Mouse (Mus musculus) stomach, embryonic 14.5 days (tissue): ENCODE data around the gene M1ap. TPM values are rescaled to one million over a fixed set of nuclear protein-coding genes. Genes with fewer than 3 reads are reported as not detected.

Experiments
- ATAC-seq: fragments of 200-750 bp; cut with Nextera tagmentation; 2 replicates; pipeline ENCODE4 v1.8.0; 2017; ENCODE audit warnings: low read depth, moderate TSS enrichment; ENCODE audit not compliant: insufficient number of reproducible peaks, insufficient read depth, low FRiP score
- H3K27ac ChIP-seq: fragments of 300-500 bp; sonication (generic); 2 replicates; pipeline ENCODE4 v1.5.1; 2014; ENCODE audit warnings: mild to moderate bottlenecking, low read length, moderate library complexity, mixed read lengths
- H3K27me3 ChIP-seq: fragments of 300-500 bp; sonication (generic); 2 replicates; pipeline ENCODE4 v1.6.1; 2014; ENCODE audit warnings: low read length, control low read depth, mixed read lengths; ENCODE audit not compliant: control insufficient read depth, insufficient read depth
- H3K36me3 ChIP-seq: fragments of 300-500 bp; sonication (generic); 2 replicates; pipeline ENCODE4 v1.6.1; 2014; ENCODE audit warnings: mild to moderate bottlenecking, control low read depth, low read length, moderate library complexity, mixed read lengths; ENCODE audit not compliant: control insufficient read depth, insufficient read depth
- H3K4me1 ChIP-seq: fragments of 300-500 bp; sonication (generic); 2 replicates; pipeline ENCODE4 v1.6.1; 2014; ENCODE audit warnings: low read length, control low read depth, mixed read lengths; ENCODE audit not compliant: control insufficient read depth, insufficient read depth
- H3K4me2 ChIP-seq: fragments of 300-500 bp; sonication (generic); replicated peaks from 2 replicates; pipeline ENCODE4 v1.6.1; 2014; ENCODE audit warnings: low read depth, low read length, control low read depth
- H3K4me3 ChIP-seq: fragments of 300-500 bp; sonication (generic); 2 replicates; pipeline ENCODE4 v1.5.1; 2014; ENCODE audit warnings: low read depth, low read length, control low read depth
- H3K9ac ChIP-seq: fragments of 300-500 bp; sonication (generic); replicated peaks from 2 replicates; pipeline ENCODE4 v1.6.1; 2014; ENCODE audit warnings: low read depth, mild to moderate bottlenecking, control low read depth, low read length, moderate library complexity, mixed read lengths
- H3K9me3 ChIP-seq: fragments of 300-500 bp; sonication (generic); 2 replicates; pipeline ENCODE4 v1.6.1; 2016; ENCODE audit warnings: low read depth, low read length, control low read depth; ENCODE audit not compliant: control insufficient read depth
- WGBS: fragments of 180-500 bp; shearing (Covaris S2); extraction: QIAGEN DNeasy Blood & Tissue Kit; methylation state at CpG from one replicate; pipeline ENCODE4 v1.1.7; 2014; 5-methylcytosine and 5-hydroxymethylcytosine counted together
- polyA plus RNA-seq: library from polyadenylated mRNA; unstranded; fragments of >200 nt; fragmentation: Nextera tagmentation; extraction: Ambion mirVana; gene quantifications from 2 replicates; pipeline ENCODE4 v1.2.1, GENCODE M21; 2014

Gene M1ap
- polyA plus RNA-seq, 1 experiment from 2014 or later: 0.35 TPM

GRCm38 (mm10) chr6:83015749-83016148, 69.0 kb downstream of the M1ap start:
- H3K4me2 ChIP-seq: no peak overlapping the region
- 98% methylated on average over 2 of the region's 2 CpGs for WGBS
- H3K4me3 ChIP-seq: no peak overlapping the region
- no peaks in the 10 kb centered on the region for H3K4me1 ChIP-seq
- no peak overlapping the region for H3K27ac ChIP-seq
- H3K36me3 ChIP-seq: no peaks in the 10 kb centered on the region
- no peak overlapping the region for H3K9ac ChIP-seq
- no peaks in the 10 kb centered on the region for H3K9me3 ChIP-seq
- H3K27me3 ChIP-seq: no peaks in the 10 kb centered on the region
- no peak for ATAC-seq

GRCm38 (mm10) chr6:83017190-83017589, 70.5 kb downstream of the M1ap start:
- 66% methylated on average over 3 of the region's 3 CpGs for WGBS
- H3K27me3 ChIP-seq: no peaks in the 10 kb centered on the region
- no peak overlapping the region for H3K9ac ChIP-seq
- no peak for ATAC-seq
- H3K4me1 ChIP-seq: no peaks in the 10 kb centered on the region
- H3K4me3 ChIP-seq: no peak overlapping the region
- no peaks in the 10 kb centered on the region for H3K36me3 ChIP-seq
- no peak overlapping the region for H3K4me2 ChIP-seq
- H3K27ac ChIP-seq: no peak overlapping the region
- H3K9me3 ChIP-seq: no peaks in the 10 kb centered on the region

- no peaks in the 10 kb centered on the region for H3K9me3 ChIP-seq
- no peak overlapping the region for H3K27ac ChIP-seq
- no peak for ATAC-seq
- no peak overlapping the region for H3K4me3 ChIP-seq
- 70% methylated on average over 3 of the region's 3 CpGs for WGBS
- no peaks in the 10 kb centered on the region for H3K4me1 ChIP-seq
- no peaks in the 10 kb centered on the region for H3K27me3 ChIP-seq
- H3K9ac ChIP-seq: no peak overlapping the region
- no peaks in the 10 kb centered on the region for H3K36me3 ChIP-seq
- H3K4me2 ChIP-seq: no peak overlapping the region
Measured at GRCm38 (mm10) chr6:83019044-83019443, 72.3 kb downstream of the M1ap start.

GRCm38 (mm10) chr6:83020121-83020520, 73.4 kb downstream of the M1ap start:
- WGBS: 77% methylated on average over 6 of the region's 6 CpGs
- Histone ChIP-seq H3K4me1 (no peaks in the 10 kb centered on the region), H3K36me3 (no peaks in the 10 kb centered on the region), H3K9ac (no peak overlapping the region), H3K4me2 (no peak overlapping the region), H3K27me3 (no peaks in the 10 kb centered on the region), H3K4me3 (no peak overlapping the region), H3K9me3 (no peaks in the 10 kb centered on the region), H3K27ac (no peak overlapping the region)
- no peak for ATAC-seq

DNA sequence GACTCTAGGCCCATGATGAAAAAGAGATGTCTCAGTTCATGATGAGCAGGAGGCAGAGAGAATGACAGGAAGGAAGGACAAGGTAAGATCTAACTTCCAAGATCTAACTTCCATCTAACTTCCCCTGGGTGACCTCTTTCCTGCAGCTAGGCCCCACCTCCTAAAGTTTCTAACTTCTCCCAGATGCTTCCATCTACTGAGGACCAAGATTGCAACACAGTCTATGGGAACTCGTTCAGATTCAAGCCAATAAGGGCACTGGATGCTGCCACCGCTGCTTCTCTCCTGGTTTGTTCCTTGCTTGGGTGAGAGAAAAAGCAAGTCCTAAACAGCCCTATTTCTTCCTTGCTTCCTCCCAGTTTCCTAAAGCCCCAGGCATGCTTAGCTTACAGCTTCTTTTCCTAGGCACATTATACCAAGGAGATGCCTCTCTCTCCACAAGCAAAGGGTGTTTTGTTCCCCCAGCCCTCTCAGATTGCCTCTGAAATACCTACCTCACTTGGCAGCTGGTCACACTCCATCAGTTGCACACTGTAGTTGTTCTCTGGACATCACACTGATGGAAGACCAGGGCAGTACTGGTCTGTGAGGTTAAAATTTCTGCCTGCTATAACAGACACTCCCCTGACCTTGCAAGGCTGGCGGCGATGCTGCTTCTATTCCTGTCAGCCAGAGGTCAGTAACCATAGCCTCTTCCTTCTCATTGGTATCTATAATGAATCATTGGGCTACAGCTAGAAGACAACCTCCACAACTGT, 74.3 kb downstream of the M1ap start:
- no peak overlapping the region for H3K4me3 ChIP-seq
- H3K36me3 ChIP-seq: no peaks in the 10 kb centered on the region
- H3K9ac ChIP-seq: no peak overlapping the region
- ATAC-seq: no peak
- no peaks in the 10 kb centered on the region for H3K4me1 ChIP-seq
- WGBS: 76% methylated on average over 4 of the region's 4 CpGs
- H3K27me3 ChIP-seq: no peaks in the 10 kb centered on the region
- no peaks in the 10 kb centered on the region for H3K9me3 ChIP-seq
- no peak overlapping the region for H3K4me2 ChIP-seq
- no peak overlapping the region for H3K27ac ChIP-seq

DNA sequence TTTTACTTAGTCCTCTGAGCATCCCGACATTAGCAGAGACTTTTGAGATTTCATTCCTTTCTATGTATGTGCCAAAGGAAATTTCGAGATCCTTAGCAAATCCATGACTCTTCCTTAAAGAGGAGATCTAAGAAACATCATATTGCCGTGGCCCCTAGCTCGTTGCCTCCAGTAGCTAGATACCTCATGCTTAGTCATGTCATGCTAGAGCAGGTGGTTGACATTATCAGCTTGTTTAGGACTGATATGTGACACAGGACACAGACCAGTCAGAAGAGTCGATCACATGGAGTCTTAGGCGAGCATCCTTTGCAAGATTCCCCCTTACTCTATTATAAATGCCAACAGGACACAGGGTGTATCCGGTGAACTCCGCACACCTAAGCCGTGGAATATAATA, 76.3 kb downstream of the M1ap start:
- WGBS: 88% methylated on average over 9 of the region's 9 CpGs
- Histone ChIP-seq H3K27ac (no peak overlapping the region), H3K36me3 (no peaks in the 10 kb centered on the region), H3K4me2 (no peak overlapping the region), H3K9ac (no peak overlapping the region), H3K4me1 (no peaks in the 10 kb centered on the region), H3K4me3 (no peak overlapping the region), H3K9me3 (no peaks in the 10 kb centered on the region), H3K27me3 (no peaks in the 10 kb centered on the region)
- no peak for ATAC-seq

DNA sequence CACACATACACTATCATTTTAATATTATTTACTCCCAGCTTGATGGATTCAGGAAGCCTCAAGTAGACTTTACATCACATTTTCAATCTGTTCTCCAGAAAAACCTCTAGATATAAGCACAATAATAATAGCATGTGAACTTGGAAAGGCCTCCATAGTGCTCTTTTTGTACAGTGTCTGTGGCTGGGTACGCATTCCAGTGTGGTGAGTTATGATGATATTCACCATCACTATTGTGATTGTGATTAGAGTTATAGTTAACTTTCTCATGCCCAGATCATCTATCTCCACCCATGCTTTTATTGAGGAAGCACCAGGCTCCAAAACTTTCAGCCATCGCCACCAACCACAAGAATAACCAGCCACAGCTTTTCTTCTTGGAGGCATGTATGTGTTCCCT, 77.1 kb downstream of the M1ap start:
- no peak for ATAC-seq

GRCm38 (mm10) chr6:83024421-83024820, 77.7 kb downstream of the M1ap start:
- Histone ChIP-seq H3K27ac (no peak overlapping the region), H3K9me3 (no peaks in the 10 kb centered on the region), H3K4me1 (no peaks in the 10 kb centered on the region), H3K9ac (no peak overlapping the region), H3K27me3 (no peaks in the 10 kb centered on the region), H3K4me3 (no peak overlapping the region), H3K4me2 (no peak overlapping the region), H3K36me3 (no peaks in the 10 kb centered on the region)
- WGBS: 63% methylated on average over 4 of the region's 4 CpGs
- ATAC-seq: no peak

More for the DNA sequence above, 77.1 kb downstream of the M1ap start:
- Histone ChIP-seq H3K4me1 (no peaks in the 10 kb centered on the region), H3K36me3 (no peaks in the 10 kb centered on the region), H3K4me3 (no peak overlapping the region), H3K27me3 (no peaks in the 10 kb centered on the region), H3K4me2 (no peak overlapping the region), H3K9me3 (no peaks in the 10 kb centered on the region), H3K9ac (no peak overlapping the region), H3K27ac (no peak overlapping the region)
- WGBS: 90% methylated on average over 2 of the region's 2 CpGs

DNA sequence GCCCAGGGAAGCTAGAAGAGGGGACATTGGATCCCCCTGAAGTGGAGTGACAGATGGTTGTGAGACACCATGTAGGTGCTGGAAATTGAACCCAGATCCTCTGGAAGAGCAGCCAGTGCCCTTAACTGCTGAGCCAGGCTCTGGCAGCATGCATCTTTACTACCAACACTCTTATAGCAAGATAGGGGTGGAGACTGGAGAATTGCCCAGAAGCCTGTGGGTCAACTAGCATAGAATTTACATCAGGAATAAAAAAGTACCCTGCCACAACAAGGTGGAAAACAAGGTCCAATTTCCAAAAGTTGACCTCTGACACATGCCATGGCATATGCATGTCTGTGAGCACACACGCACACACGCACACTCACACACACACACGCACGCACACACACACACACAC, 78.5 kb downstream of the M1ap start:
- H3K4me1 ChIP-seq: no peaks in the 10 kb centered on the region
- H3K36me3 ChIP-seq: no peaks in the 10 kb centered on the region
- no peak overlapping the region for H3K4me2 ChIP-seq
- H3K4me3 ChIP-seq: no peak overlapping the region
- no peak overlapping the region for H3K9ac ChIP-seq
- WGBS: 91% methylated on average over 4 of the region's 4 CpGs
- H3K27me3 ChIP-seq: no peaks in the 10 kb centered on the region
- no peaks in the 10 kb centered on the region for H3K9me3 ChIP-seq
- no peak for ATAC-seq
- no peak overlapping the region for H3K27ac ChIP-seq
